9 mouse cellular contexts compared by ENCODE assay signal in the genomic region with DNA sequence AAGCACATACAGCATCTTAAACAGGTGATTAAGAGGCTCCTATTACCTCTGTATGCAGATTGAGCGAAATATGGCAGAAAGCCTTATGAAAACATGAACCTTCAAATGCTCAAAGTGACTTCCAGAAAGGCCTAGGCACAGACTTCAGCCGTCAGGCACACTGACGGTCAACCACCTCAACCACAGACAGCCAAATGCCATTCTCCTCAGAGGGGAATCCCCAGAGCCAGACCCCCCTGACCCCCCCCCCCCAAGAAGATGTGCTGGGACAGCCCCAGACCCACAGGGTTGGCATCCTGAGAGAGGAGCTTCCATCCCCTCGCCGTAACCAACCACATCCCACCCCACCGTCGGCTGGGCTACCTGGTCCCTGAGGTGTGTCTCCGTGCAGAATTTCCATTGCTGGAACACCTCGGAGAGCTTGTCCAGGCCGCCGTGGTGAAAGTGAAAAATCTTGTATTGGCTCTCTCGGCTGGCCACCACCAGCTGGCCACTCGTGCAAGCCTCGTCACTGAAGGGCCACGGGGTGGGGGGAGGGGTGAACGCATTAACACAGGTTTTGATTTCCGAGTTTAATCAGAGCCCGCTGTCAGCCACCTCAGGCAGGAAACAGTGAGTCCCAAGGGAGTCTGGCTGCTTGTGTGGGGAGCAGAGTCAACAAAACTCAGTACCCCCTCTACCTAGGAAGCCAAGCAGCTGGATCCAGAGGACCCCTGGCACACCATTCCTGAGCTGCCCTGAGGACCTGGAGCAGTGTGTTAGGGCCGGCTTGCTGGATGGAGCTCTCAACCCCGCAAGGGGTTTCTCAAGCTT.
DNase-seq lines count a peak whose midpoint lies in the region; ATAC-seq and TF ChIP-seq lines count a peak whose summit lies in the region.
"Had no signal": no experiment of that assay in that cellular context is flagged by ENCODE, and none has a peak within 500 bp of the region (broad histone marks: within the 10 kb centered on the region; RNA-seq: fewer than 3 reads in every experiment).

No protein-coding gene starts in this region.

- no peak overlapping the region; the same call in 1 of the 2 replicates for H3K27ac ChIP-seq in embryonic facial prominence, embryonic 12.5 days
- peak overlapping the region; percentile 88 for H3K27ac ChIP-seq in hindbrain, embryonic 12.5 days
- peak overlapping the region; percentile 92 for H3K27ac ChIP-seq in midbrain, embryonic 12.5 days (replicated peaks)
- no peak overlapping the region for H3K27ac ChIP-seq in intestine, embryonic 15.5 days

- peaks cover 86% of the 10 kb centered on the region for H3K27me3 ChIP-seq in E14TG2a.4 (ENCODE audit: insufficient read depth, low read length)
- peaks cover 9% of the 10 kb centered on the region; the same call in 1 of the 2 replicates for H3K27me3 ChIP-seq in embryonic facial prominence, embryonic 12.5 days
- H3K27me3 ChIP-seq in hindbrain, embryonic 12.5 days: peaks cover 16% of the 10 kb centered on the region
- peaks cover 18% of the 10 kb centered on the region for H3K27me3 ChIP-seq in midbrain, embryonic 12.5 days
- H3K27me3 ChIP-seq in intestine, embryonic 15.5 days (replicated peaks): no peaks in the 10 kb centered on the region

- WGBS in embryonic facial prominence, embryonic 12.5 days: 9% methylated on average over 20 of the region's 20 CpGs
- 11% methylated on average over 20 of the region's 20 CpGs for WGBS in hindbrain, embryonic 12.5 days
- WGBS in midbrain, embryonic 12.5 days: 13% methylated on average over 20 of the region's 20 CpGs
- 49% methylated on average over 20 of the region's 20 CpGs for WGBS in intestine, embryonic 15.5 days

- no peak for DNase-seq in right cerebral cortex, postnatal 25 days
- DNase-seq in kidney, postnatal 10 days: no peak
- DNase-seq: thymus, postnatal 25 days had no signal

- peaks cover 23% of the 10 kb centered on the region for H3K36me3 ChIP-seq in E14TG2a.4 (ENCODE audit: insufficient read depth, low read length)
- H3K36me3 ChIP-seq in embryonic facial prominence, embryonic 12.5 days: peaks cover 28% of the 10 kb centered on the region
- H3K36me3 ChIP-seq in hindbrain, embryonic 12.5 days: peaks cover 29% of the 10 kb centered on the region
- H3K36me3 ChIP-seq in midbrain, embryonic 12.5 days: peaks cover 27% of the 10 kb centered on the region
- H3K36me3 ChIP-seq in intestine, embryonic 15.5 days: peaks cover 6% of the 10 kb centered on the region; the same call in 1 of the 2 replicates

- peaks cover 67% of the 10 kb centered on the region for H3K4me1 ChIP-seq in E14TG2a.4 (replicated peaks; ENCODE audit: low read depth, low read length)
- H3K4me1 ChIP-seq in embryonic facial prominence, embryonic 12.5 days: peaks cover 36% of the 10 kb centered on the region
- peaks cover 56% of the 10 kb centered on the region for H3K4me1 ChIP-seq in hindbrain, embryonic 12.5 days
- H3K4me1 ChIP-seq in midbrain, embryonic 12.5 days: peaks cover 55% of the 10 kb centered on the region
- 0 out of 2 replicates have a peak, but pooled peaks cover 6% of the 10 kb centered on the region for H3K4me1 ChIP-seq in intestine, embryonic 15.5 days (replicated peaks)

- no peak for ATAC-seq in embryonic facial prominence, embryonic 12.5 days (ENCODE audit: insufficient number of reproducible peaks, insufficient read depth, low FRiP score, low TSS enrichment)
- peak; percentile 36 for ATAC-seq in hindbrain, embryonic 12.5 days (ENCODE audit: low FRiP score)
- no peak; the same call in 1 of the 2 replicates for ATAC-seq in midbrain, embryonic 12.5 days (ENCODE audit: low FRiP score, low read depth)
- ATAC-seq in intestine, embryonic 15.5 days: no peak
- ATAC-seq: lung, postnatal 0 days had no signal

- TF ChIP-seq CTCF in E14TG2a.4 (conservative IDR thresholded peaks at IDR 0.05; ENCODE audit: low read length): no peak

- H3K9ac ChIP-seq in embryonic facial prominence, embryonic 12.5 days: peak overlapping the region; percentile 20; the same call in 1 of the 2 replicates
- H3K9ac ChIP-seq in hindbrain, embryonic 12.5 days: peak overlapping the region; percentile 36
- H3K9ac ChIP-seq in midbrain, embryonic 12.5 days (replicated peaks): peak overlapping the region; percentile 47; the same call in 1 of the 2 replicates
- H3K9ac ChIP-seq in intestine, embryonic 15.5 days: no peak overlapping the region

- H3K9me3 ChIP-seq in E14TG2a.4 (ENCODE audit: low read length): no peaks in the 10 kb centered on the region
- no peaks in the 10 kb centered on the region for H3K9me3 ChIP-seq in embryonic facial prominence, embryonic 12.5 days
- H3K9me3 ChIP-seq in hindbrain, embryonic 12.5 days (replicated peaks): no peaks in the 10 kb centered on the region
- H3K9me3 ChIP-seq in midbrain, embryonic 12.5 days: no peaks in the 10 kb centered on the region
- no peaks in the 10 kb centered on the region for H3K9me3 ChIP-seq in intestine, embryonic 15.5 days

- peak overlapping the region; percentile 65; the same call in 1 of the 2 replicates for H3K4me3 ChIP-seq in E14TG2a.4 (replicated peaks; ENCODE audit: low read length)
- 0 out of 2 replicates have a peak overlapping the region, but pooled peaks have one; percentile 0 for H3K4me3 ChIP-seq in embryonic facial prominence, embryonic 12.5 days
- no peak overlapping the region for H3K4me3 ChIP-seq in hindbrain, embryonic 12.5 days
- no peak overlapping the region; the same call in 1 of the 2 replicates for H3K4me3 ChIP-seq in midbrain, embryonic 12.5 days
- no peak overlapping the region for H3K4me3 ChIP-seq in intestine, embryonic 15.5 days (replicated peaks)

- H3K4me2 ChIP-seq in embryonic facial prominence, embryonic 12.5 days (replicated peaks): peak overlapping the region; percentile 32
- peak overlapping the region; percentile 40 for H3K4me2 ChIP-seq in hindbrain, embryonic 12.5 days (replicated peaks)
- peak overlapping the region; percentile 47 for H3K4me2 ChIP-seq in midbrain, embryonic 12.5 days (replicated peaks)
- H3K4me2 ChIP-seq in intestine, embryonic 15.5 days (replicated peaks): no peak overlapping the region

Comparison
In these comparisons a context has a peak if more than half of its experiments do, and no peak if none do; other contexts are left out.
1. H3K4me3 ChIP-seq: peak in E14TG2a.4 (single experiment) and embryonic facial prominence, embryonic 12.5 days (single experiment); none in hindbrain, embryonic 12.5 days (single experiment), midbrain, embryonic 12.5 days (single experiment) and intestine, embryonic 15.5 days (single experiment).
2. H3K27ac ChIP-seq: peak in hindbrain, embryonic 12.5 days (single experiment) and midbrain, embryonic 12.5 days (single experiment); none in embryonic facial prominence, embryonic 12.5 days (single experiment) and intestine, embryonic 15.5 days (single experiment).